In genomic region chr4:97481836-97482235, GRCm38 (mm10) we compare ENCODE assay signal across 25 mouse cellular contexts.
DNase-seq lines count a peak whose midpoint lies in the region; ATAC-seq lines count a peak whose summit lies in the region.
"Had no signal": no experiment of that assay in that cellular context is flagged by ENCODE, and none has a peak within 500 bp of the region (broad histone marks: within the 10 kb centered on the region; RNA-seq: fewer than 3 reads in every experiment).

No protein-coding gene starts in this region.

- H3K27me3 ChIP-seq in kidney, embryonic 14.5 days (ENCODE audit: control insufficient read depth, insufficient read depth, low read length) = no peaks in the 10 kb centered on the region
- H3K27me3 ChIP-seq in kidney, embryonic 16.5 days (ENCODE audit: insufficient read depth, low read length) = no peaks in the 10 kb centered on the region
- no peaks in the 10 kb centered on the region for H3K27me3 ChIP-seq in embryonic facial prominence, embryonic 12.5 days
- no peaks in the 10 kb centered on the region for H3K27me3 ChIP-seq in intestine, embryonic 16.5 days (replicated peaks; ENCODE audit: control insufficient read depth, insufficient read depth, low read length)
- H3K27me3 ChIP-seq: embryonic facial prominence, embryonic 15.5 days; heart, embryonic 12.5 days; heart, embryonic 15.5 days; hindbrain, embryonic 13.5 days had no signal

- H3K4me2 ChIP-seq in kidney, embryonic 14.5 days (replicated peaks; ENCODE audit: low read depth, low read length) = no peak overlapping the region
- H3K4me2 ChIP-seq in kidney, embryonic 16.5 days (replicated peaks; ENCODE audit: low read depth, low read length) = no peak overlapping the region
- H3K4me2 ChIP-seq in embryonic facial prominence, embryonic 12.5 days (replicated peaks) = no peak overlapping the region
- no peak overlapping the region for H3K4me2 ChIP-seq in intestine, embryonic 16.5 days (ENCODE audit: low read depth, low read length)
- H3K4me2 ChIP-seq: embryonic facial prominence, embryonic 15.5 days; heart, embryonic 12.5 days; heart, embryonic 15.5 days; hindbrain, embryonic 13.5 days had no signal

- no peak for ATAC-seq in kidney, embryonic 14.5 days (ENCODE audit: low FRiP score, low TSS enrichment)
- ATAC-seq in kidney, embryonic 16.5 days (ENCODE audit: low FRiP score, low TSS enrichment) = peak; percentile 11; the same call in 1 of the 2 replicates
- no peak for ATAC-seq in embryonic facial prominence, embryonic 12.5 days (ENCODE audit: insufficient number of reproducible peaks, insufficient read depth, low FRiP score, low TSS enrichment)
- no peak for ATAC-seq in megakaryocyte-erythroid progenitor cell, adult 5-6 weeks (replicated peaks; ENCODE audit: low FRiP score, low TSS enrichment, poor library complexity, severe bottlenecking)
- ATAC-seq in intestine, embryonic 16.5 days = no peak
- ATAC-seq: CD4-positive, CD25-positive, alpha-beta regulatory T cell, adult 4 months; forebrain, postnatal 0 days had no signal

- no peaks in the 10 kb centered on the region for H3K36me3 ChIP-seq in kidney, embryonic 14.5 days (ENCODE audit: control insufficient read depth, insufficient read depth, low read length)
- H3K36me3 ChIP-seq in kidney, embryonic 16.5 days (ENCODE audit: insufficient read depth, low read length) = no peaks in the 10 kb centered on the region
- H3K36me3 ChIP-seq in embryonic facial prominence, embryonic 12.5 days = no peaks in the 10 kb centered on the region
- H3K36me3 ChIP-seq in intestine, embryonic 16.5 days (ENCODE audit: control insufficient read depth, insufficient read depth, low read length) = no peaks in the 10 kb centered on the region
- H3K36me3 ChIP-seq: embryonic facial prominence, embryonic 15.5 days; heart, embryonic 12.5 days; heart, embryonic 15.5 days; hindbrain, embryonic 10.5 days; hindbrain, embryonic 13.5 days had no signal

- WGBS in kidney, embryonic 14.5 days = 58% methylated on average over 3 of the region's 3 CpGs
- 55% methylated on average over 3 of the region's 3 CpGs for WGBS in kidney, embryonic 16.5 days
- 80% methylated on average over 3 of the region's 3 CpGs for WGBS in embryonic facial prominence, embryonic 12.5 days
- WGBS in intestine, embryonic 16.5 days = 79% methylated on average over 3 of the region's 3 CpGs

- H3K9me3 ChIP-seq in kidney, embryonic 14.5 days (ENCODE audit: control insufficient read depth, low read length) = no peaks in the 10 kb centered on the region
- H3K9me3 ChIP-seq in kidney, embryonic 16.5 days (ENCODE audit: low read length) = peaks cover 8% of the 10 kb centered on the region; the same call in 1 of the 2 replicates
- no peaks in the 10 kb centered on the region for H3K9me3 ChIP-seq in embryonic facial prominence, embryonic 12.5 days
- no peaks in the 10 kb centered on the region for H3K9me3 ChIP-seq in intestine, embryonic 16.5 days (ENCODE audit: control insufficient read depth, low read length)
- H3K9me3 ChIP-seq: embryonic facial prominence, embryonic 15.5 days; heart, embryonic 12.5 days; heart, embryonic 15.5 days; hindbrain, embryonic 10.5 days; hindbrain, embryonic 13.5 days had no signal

- no peak overlapping the region for H3K27ac ChIP-seq in kidney, embryonic 14.5 days (ENCODE audit: low read depth, low read length)
- 0 out of 2 replicates have a peak overlapping the region, but pooled peaks have one; percentile 32 for H3K27ac ChIP-seq in kidney, embryonic 16.5 days (ENCODE audit: low read length)
- 0 out of 2 replicates have a peak overlapping the region, but pooled peaks have one; percentile 11 for H3K27ac ChIP-seq in embryonic facial prominence, embryonic 12.5 days
- H3K27ac ChIP-seq in intestine, embryonic 16.5 days (ENCODE audit: low read length) = no peak overlapping the region
- H3K27ac ChIP-seq: embryonic facial prominence, embryonic 15.5 days; gastrocnemius, adult 2 months; heart, embryonic 15.5 days; hindbrain, embryonic 10.5 days; hindbrain, embryonic 13.5 days had no signal

- H3K4me3 ChIP-seq in kidney, embryonic 14.5 days (ENCODE audit: low read length) = no peak overlapping the region
- H3K4me3 ChIP-seq in kidney, embryonic 16.5 days (ENCODE audit: low read length) = no peak overlapping the region
- H3K4me3 ChIP-seq in embryonic facial prominence, embryonic 12.5 days = no peak overlapping the region
- no peak overlapping the region for H3K4me3 ChIP-seq in intestine, embryonic 16.5 days (ENCODE audit: low read length)
- H3K4me3 ChIP-seq: embryonic facial prominence, embryonic 15.5 days; gastrocnemius, adult 2 months; heart, embryonic 12.5 days; heart, embryonic 15.5 days; hindbrain, embryonic 10.5 days; hindbrain, embryonic 13.5 days had no signal

- no peak overlapping the region for H3K9ac ChIP-seq in kidney, embryonic 14.5 days (ENCODE audit: low read depth, low read length)
- H3K9ac ChIP-seq in kidney, embryonic 16.5 days (replicated peaks; ENCODE audit: low read length) = no peak overlapping the region
- no peak overlapping the region for H3K9ac ChIP-seq in embryonic facial prominence, embryonic 12.5 days
- no peak overlapping the region for H3K9ac ChIP-seq in intestine, embryonic 16.5 days (ENCODE audit: low read depth, low read length)
- H3K9ac ChIP-seq: embryonic facial prominence, embryonic 15.5 days; forebrain, postnatal 0 days; heart, embryonic 12.5 days; heart, embryonic 15.5 days; hindbrain, embryonic 13.5 days had no signal

- H3K4me1 ChIP-seq in kidney, embryonic 14.5 days (ENCODE audit: control insufficient read depth, insufficient read depth, low read length) = peaks cover 18% of the 10 kb centered on the region
- peaks cover 29% of the 10 kb centered on the region for H3K4me1 ChIP-seq in kidney, embryonic 16.5 days (ENCODE audit: insufficient read depth, low read length)
- H3K4me1 ChIP-seq in embryonic facial prominence, embryonic 12.5 days = peaks cover 26% of the 10 kb centered on the region
- H3K4me1 ChIP-seq in intestine, embryonic 16.5 days (ENCODE audit: control insufficient read depth, insufficient read depth, low read length) = peaks cover 7% of the 10 kb centered on the region; the same call in 1 of the 2 replicates

- DNase-seq in kidney, adult 8-10 months = peak; percentile 12 to 29
- DNase-seq in kidney, postnatal 4 days = no peak
- DNase-seq: adrenal gland, adult 2 months; adrenal gland, postnatal 14 days; cerebellum, adult 11 months; cerebellum, adult 2 months; cerebellum, adult 9-11 months; cerebellum, postnatal 25 days; forebrain, postnatal 0 days; gastrocnemius, adult 2 months; gastrocnemius, postnatal 14 days; heart, adult 11 months; heart, postnatal 10 days; heart, postnatal 36 days had no signal

Comparison
In these comparisons a context has a peak if more than half of its experiments do, and no peak if none do; other contexts are left out.
1. DNase-seq: peak in kidney, adult 8-10 months (2 of 2); none in kidney, postnatal 4 days (0 of 2).
2. H3K27ac ChIP-seq: peak in kidney, embryonic 16.5 days (single experiment) and embryonic facial prominence, embryonic 12.5 days (single experiment); none in kidney, embryonic 14.5 days (single experiment) and intestine, embryonic 16.5 days (single experiment).